Mouse (Mus musculus): ENCODE results near the gene Setd1a. TPM values are rescaled to one million over a fixed set of nuclear protein-coding genes. Genes with fewer than 3 reads are reported as not detected.

The Setd1a gene
- polyA plus RNA-seq, 1 experiment from 2014 or later = 23.3 TPM

DNA sequence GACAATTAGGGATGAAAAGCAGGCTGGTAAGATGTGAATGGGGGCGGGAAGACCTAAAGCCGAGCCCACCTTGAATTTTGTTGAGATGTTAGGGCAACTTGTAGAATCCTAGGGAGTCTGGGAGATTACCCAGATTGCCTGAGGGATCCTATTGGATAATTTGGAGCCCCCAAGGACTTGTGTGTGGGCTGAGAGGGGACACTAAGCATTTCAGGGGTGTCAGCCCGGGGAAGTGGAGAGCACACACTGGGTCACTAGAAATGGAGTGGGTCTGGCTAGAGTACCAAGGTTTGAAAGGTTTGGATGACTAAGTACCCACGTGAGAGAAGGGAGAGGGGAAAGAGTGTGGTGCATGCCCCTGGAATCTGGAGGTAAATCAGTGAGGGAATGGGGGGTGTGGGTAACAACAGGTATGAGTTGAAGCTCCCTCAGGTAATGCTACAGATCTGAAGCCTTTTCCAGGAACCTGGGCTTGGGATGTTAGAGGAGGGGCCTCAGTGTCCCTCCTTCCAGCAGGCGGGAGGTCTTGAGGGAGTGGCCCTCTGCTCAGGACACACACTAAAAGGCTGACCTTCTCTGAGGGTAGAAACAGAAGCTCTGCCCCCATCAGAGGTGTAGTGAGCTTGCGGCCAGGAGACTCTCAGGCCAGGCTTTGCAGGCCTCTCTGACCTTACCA lies 28.8 kb upstream of the Setd1a start:
- Histone ChIP-seq H3K9ac (replicated peaks; ENCODE audit: low read depth, low read length) (peak overlapping the region; percentile 86; the same call in 1 of the 2 replicates), H3K36me3 (ENCODE audit: control insufficient read depth, insufficient read depth, low read length) (peaks cover 38% of the 10 kb centered on the region), H3K4me2 (ENCODE audit: low read depth, low read length) (peak overlapping the region; percentile 89), H3K4me3 (ENCODE audit: low read depth, low read length) (peak overlapping the region; percentile 70), H3K27ac (ENCODE audit: low read depth, low read length) (peak overlapping the region; percentile 78), H3K27me3 (ENCODE audit: control insufficient read depth, insufficient read depth, low read length) (no peaks in the 10 kb centered on the region), H3K4me1 (ENCODE audit: control insufficient read depth, insufficient read depth, low read length) (peaks cover 10% of the 10 kb centered on the region), H3K9me3 (ENCODE audit: control insufficient read depth, low read length) (no peaks in the 10 kb centered on the region)
- WGBS = 43% methylated on average over 6 of the region's 6 CpGs
- ATAC-seq (ENCODE audit: low read depth) = no peak

- H3K4me3 ChIP-seq (ENCODE audit: low read depth, low read length) = peak overlapping the region; percentile 70
- no peak for ATAC-seq (ENCODE audit: low read depth)
- H3K9ac ChIP-seq (replicated peaks; ENCODE audit: low read depth, low read length) = no peak overlapping the region
- 91% methylated on average over 28 of the region's 28 CpGs for WGBS
- peaks cover 43% of the 10 kb centered on the region for H3K36me3 ChIP-seq (ENCODE audit: control insufficient read depth, insufficient read depth, low read length)
- H3K4me1 ChIP-seq (ENCODE audit: control insufficient read depth, insufficient read depth, low read length) = peaks cover 12% of the 10 kb centered on the region
- H3K4me2 ChIP-seq (ENCODE audit: low read depth, low read length) = peak overlapping the region; percentile 89; the same call in 1 of the 2 replicates
- H3K27ac ChIP-seq (ENCODE audit: low read depth, low read length) = no peak overlapping the region
- H3K9me3 ChIP-seq (ENCODE audit: control insufficient read depth, low read length) = no peaks in the 10 kb centered on the region
- no peaks in the 10 kb centered on the region for H3K27me3 ChIP-seq (ENCODE audit: control insufficient read depth, insufficient read depth, low read length)
Observed at GRCm38 (mm10) chr7:127748235-127748560, 28.3 kb upstream of the Setd1a start.

- Histone ChIP-seq H3K9me3 (ENCODE audit: control insufficient read depth, low read length) (no peaks in the 10 kb centered on the region), H3K9ac (replicated peaks; ENCODE audit: low read depth, low read length) (no peak overlapping the region), H3K4me3 (ENCODE audit: low read depth, low read length) (no peak overlapping the region), H3K27ac (ENCODE audit: low read depth, low read length) (no peak overlapping the region), H3K4me2 (ENCODE audit: low read depth, low read length) (no peak overlapping the region), H3K36me3 (ENCODE audit: control insufficient read depth, insufficient read depth, low read length) (peaks cover 64% of the 10 kb centered on the region), H3K4me1 (ENCODE audit: control insufficient read depth, insufficient read depth, low read length) (peaks cover 13% of the 10 kb centered on the region), H3K27me3 (ENCODE audit: control insufficient read depth, insufficient read depth, low read length) (no peaks in the 10 kb centered on the region)
- WGBS = 90% methylated on average over 18 of the region's 19 CpGs
- no peak for ATAC-seq (ENCODE audit: low read depth)
Observed at GRCm38 (mm10) chr7:127750131-127751127, 26.0 kb upstream of the Setd1a start.

DNA sequence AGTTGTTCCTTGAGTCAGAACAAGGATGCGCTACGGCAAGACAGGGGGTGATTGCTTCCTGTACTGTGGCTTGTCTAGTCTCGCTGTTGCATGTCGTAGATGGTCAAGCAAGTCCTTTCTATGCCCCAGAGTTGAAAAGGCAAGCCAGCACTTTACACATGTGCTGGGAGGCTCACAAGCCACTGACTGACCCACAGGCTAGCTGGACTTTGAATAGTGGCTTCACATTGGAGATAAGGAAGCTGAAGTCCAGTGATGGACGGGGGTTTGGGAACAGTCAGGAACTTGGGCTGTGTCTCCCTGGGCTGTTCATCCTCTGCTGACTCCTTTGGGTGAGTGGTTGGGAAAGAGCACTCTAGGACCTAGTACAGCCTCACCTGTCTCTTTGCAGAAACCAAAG lies 24.9 kb upstream of the Setd1a start:
- Histone ChIP-seq H3K4me3 (ENCODE audit: low read depth, low read length) (no peak overlapping the region), H3K9ac (replicated peaks; ENCODE audit: low read depth, low read length) (no peak overlapping the region), H3K27me3 (ENCODE audit: control insufficient read depth, insufficient read depth, low read length) (no peaks in the 10 kb centered on the region), H3K27ac (ENCODE audit: low read depth, low read length) (no peak overlapping the region), H3K36me3 (ENCODE audit: control insufficient read depth, insufficient read depth, low read length) (peaks cover 72% of the 10 kb centered on the region), H3K9me3 (ENCODE audit: control insufficient read depth, low read length) (no peaks in the 10 kb centered on the region), H3K4me1 (ENCODE audit: control insufficient read depth, insufficient read depth, low read length) (peaks cover 15% of the 10 kb centered on the region), H3K4me2 (ENCODE audit: low read depth, low read length) (no peak overlapping the region)
- WGBS = 96% methylated on average over 5 of the region's 5 CpGs
- ATAC-seq (ENCODE audit: low read depth) = no peak

DNA sequence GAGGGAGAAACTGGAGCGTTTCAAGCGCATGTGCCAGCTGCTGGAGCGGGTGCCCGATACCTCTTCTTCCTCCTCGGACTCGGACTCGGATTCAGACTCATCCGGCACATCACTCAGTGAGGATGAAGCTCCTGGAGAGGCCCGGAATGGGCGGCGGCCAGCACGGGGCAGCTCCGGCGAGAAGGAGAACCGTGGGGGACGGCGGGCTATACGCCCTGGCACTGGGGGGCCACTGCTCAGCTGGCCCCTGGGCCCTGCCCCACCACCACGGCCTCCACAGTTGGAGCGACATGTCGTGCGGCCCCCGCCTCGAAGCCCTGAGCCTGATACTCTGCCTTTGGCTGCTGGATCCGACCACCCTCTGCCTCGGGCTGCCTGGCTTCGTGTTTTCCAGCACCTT lies 24.4 kb upstream of the Setd1a start:
- Histone ChIP-seq H3K9me3 (ENCODE audit: control insufficient read depth, low read length) (no peaks in the 10 kb centered on the region), H3K27ac (ENCODE audit: low read depth, low read length) (no peak overlapping the region), H3K4me1 (ENCODE audit: control insufficient read depth, insufficient read depth, low read length) (peaks cover 16% of the 10 kb centered on the region), H3K4me3 (ENCODE audit: low read depth, low read length) (no peak overlapping the region), H3K36me3 (ENCODE audit: control insufficient read depth, insufficient read depth, low read length) (peaks cover 76% of the 10 kb centered on the region), H3K27me3 (ENCODE audit: control insufficient read depth, insufficient read depth, low read length) (no peaks in the 10 kb centered on the region), H3K9ac (replicated peaks; ENCODE audit: low read depth, low read length) (no peak overlapping the region), H3K4me2 (ENCODE audit: low read depth, low read length) (no peak overlapping the region)
- 97% methylated on average over 27 of the region's 27 CpGs for WGBS
- ATAC-seq (ENCODE audit: low read depth) = no peak

GRCm38 (mm10) chr7:127753158-127753557 lies 23.3 kb upstream of the Setd1a start:
- 0 out of 2 replicates have a peak, but pooled peaks cover 6% of the 10 kb centered on the region for H3K4me1 ChIP-seq (ENCODE audit: control insufficient read depth, insufficient read depth, low read length)
- no peaks in the 10 kb centered on the region for H3K27me3 ChIP-seq (ENCODE audit: control insufficient read depth, insufficient read depth, low read length)
- 77% methylated on average over 5 of the region's 5 CpGs for WGBS
- no peak overlapping the region for H3K27ac ChIP-seq (ENCODE audit: low read depth, low read length)
- H3K9ac ChIP-seq (replicated peaks; ENCODE audit: low read depth, low read length) = no peak overlapping the region
- H3K9me3 ChIP-seq (ENCODE audit: control insufficient read depth, low read length) = no peaks in the 10 kb centered on the region
- no peak overlapping the region for H3K4me3 ChIP-seq (ENCODE audit: low read depth, low read length)
- no peak overlapping the region for H3K4me2 ChIP-seq (ENCODE audit: low read depth, low read length)
- no peak for ATAC-seq (ENCODE audit: low read depth)
- peaks cover 83% of the 10 kb centered on the region for H3K36me3 ChIP-seq (ENCODE audit: control insufficient read depth, insufficient read depth, low read length)

GRCm38 (mm10) chr7:127753741-127754140 lies 22.7 kb upstream of the Setd1a start:
- peaks cover 86% of the 10 kb centered on the region for H3K36me3 ChIP-seq (ENCODE audit: control insufficient read depth, insufficient read depth, low read length)
- no peak for ATAC-seq (ENCODE audit: low read depth)
- WGBS = 87% methylated on average over 7 of the region's 7 CpGs
- no peaks in the 10 kb centered on the region for H3K9me3 ChIP-seq (ENCODE audit: control insufficient read depth, low read length)
- no peak overlapping the region for H3K27ac ChIP-seq (ENCODE audit: low read depth, low read length)
- H3K4me3 ChIP-seq (ENCODE audit: low read depth, low read length) = no peak overlapping the region
- 0 out of 2 replicates have a peak overlapping the region, but pooled peaks have one; percentile 12 for H3K9ac ChIP-seq (replicated peaks; ENCODE audit: low read depth, low read length)
- H3K4me2 ChIP-seq (ENCODE audit: low read depth, low read length) = no peak overlapping the region
- no peaks in the 10 kb centered on the region for H3K27me3 ChIP-seq (ENCODE audit: control insufficient read depth, insufficient read depth, low read length)
- H3K4me1 ChIP-seq (ENCODE audit: control insufficient read depth, insufficient read depth, low read length) = 0 out of 2 replicates have a peak, but pooled peaks cover 6% of the 10 kb centered on the region

DNA sequence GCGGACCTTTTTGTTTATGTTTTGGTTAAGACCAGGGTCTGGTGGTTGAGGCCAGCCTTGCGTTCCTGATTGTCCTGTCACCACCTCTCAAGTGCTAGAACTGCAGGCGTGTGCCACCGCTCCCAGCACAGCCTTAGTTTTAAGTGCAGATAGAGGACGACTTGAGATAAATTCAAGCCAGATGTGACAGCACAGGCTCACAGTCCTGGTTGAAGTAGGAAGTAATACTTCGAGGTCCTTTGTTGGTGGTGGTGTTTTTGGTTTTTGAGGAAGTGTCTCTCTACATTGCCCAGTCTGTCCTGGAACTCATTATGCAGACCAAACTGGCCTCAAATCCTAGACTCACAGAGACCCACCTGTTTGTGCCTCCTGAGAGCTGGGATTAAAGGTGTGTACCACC lies 16.8 kb upstream of the Setd1a start:
- WGBS = 86% methylated on average over 6 of the region's 6 CpGs
- H3K4me2 ChIP-seq (ENCODE audit: low read depth, low read length) = no peak overlapping the region
- H3K4me3 ChIP-seq (ENCODE audit: low read depth, low read length) = no peak overlapping the region
- no peaks in the 10 kb centered on the region for H3K9me3 ChIP-seq (ENCODE audit: control insufficient read depth, low read length)
- no peaks in the 10 kb centered on the region for H3K27me3 ChIP-seq (ENCODE audit: control insufficient read depth, insufficient read depth, low read length)
- H3K4me1 ChIP-seq (ENCODE audit: control insufficient read depth, insufficient read depth, low read length) = 0 out of 2 replicates have a peak, but pooled peaks cover 3% of the 10 kb centered on the region
- H3K27ac ChIP-seq (ENCODE audit: low read depth, low read length) = no peak overlapping the region
- ATAC-seq (ENCODE audit: low read depth) = no peak
- peaks cover 52% of the 10 kb centered on the region for H3K36me3 ChIP-seq (ENCODE audit: control insufficient read depth, insufficient read depth, low read length)
- no peak overlapping the region for H3K9ac ChIP-seq (replicated peaks; ENCODE audit: low read depth, low read length)

- WGBS = 91% methylated on average over 3 of the region's 3 CpGs
- no peak overlapping the region for H3K9ac ChIP-seq (replicated peaks; ENCODE audit: low read depth, low read length)
- H3K4me2 ChIP-seq (ENCODE audit: low read depth, low read length) = no peak overlapping the region
- H3K4me1 ChIP-seq (ENCODE audit: control insufficient read depth, insufficient read depth, low read length) = 0 out of 2 replicates have a peak, but pooled peaks cover 3% of the 10 kb centered on the region
- H3K27me3 ChIP-seq (ENCODE audit: control insufficient read depth, insufficient read depth, low read length) = no peaks in the 10 kb centered on the region
- H3K4me3 ChIP-seq (ENCODE audit: low read depth, low read length) = no peak overlapping the region
- H3K9me3 ChIP-seq (ENCODE audit: control insufficient read depth, low read length) = no peaks in the 10 kb centered on the region
- H3K27ac ChIP-seq (ENCODE audit: low read depth, low read length) = no peak overlapping the region
- H3K36me3 ChIP-seq (ENCODE audit: control insufficient read depth, insufficient read depth, low read length) = peaks cover 50% of the 10 kb centered on the region
- no peak for ATAC-seq (ENCODE audit: low read depth)
Observed at GRCm38 (mm10) chr7:127760478-127760877, 16.0 kb upstream of the Setd1a start.
